Mouse (Mus musculus) R1 (cell line): ENCODE results near the gene Trim26.

Source experiments
- DNase-seq: peaks from one replicate; pipeline ENCODE4 v3.0.0-alpha.2; 2018; ENCODE audit warnings: low read depth, low spot score

Trim26 gene

GRCm38 (mm10) chr17:36899376-36899775, 62.4 kb downstream of the Trim26 start:
- no peak for DNase-seq

- no peak for DNase-seq
Measured at GRCm38 (mm10) chr17:36900001-36900400, 63.1 kb downstream of the Trim26 start.

GRCm38 (mm10) chr17:36900691-36901090, 63.8 kb downstream of the Trim26 start:
- no peak for DNase-seq

GRCm38 (mm10) chr17:36903651-36904050, 66.7 kb downstream of the Trim26 start:
- no peak for DNase-seq

- no peak for DNase-seq
Measured at GRCm38 (mm10) chr17:36908235-36908634, 71.3 kb downstream of the Trim26 start.
